Mouse (Mus musculus) Patski (cell line): ENCODE data around the gene Nus1. TPM values are rescaled to one million over a fixed set of nuclear protein-coding genes. Genes with fewer than 3 reads are reported as not detected.

Source experiments
- ATAC-seq: fragments of 100-300 bp; one replicate; pipeline ENCODE4 v1.8.0; 2021
- CTCF ChIA-PET: fragments of 350-600 bp; sonication (Branson Sonifier 250); formaldehyde crosslinking; loops from one replicate; lab custom pipeline; 2022; ENCODE audit warnings: inconsistent platforms; lab: Charles Lee
- POLR2A ChIA-PET: fragments of 350-600 bp; sonication (Branson Sonifier 250); formaldehyde crosslinking; loops from one replicate; lab custom pipeline; 2022; ENCODE audit warnings: antibody characterized with exemption, inconsistent platforms; lab: Charles Lee
- DNase-seq: peaks from one replicate; pipeline ENCODE4 v3.0.0-alpha.2; 2011; ENCODE audit warnings: low read depth, low spot score
- H3K27me3 ChIP-seq: fragments of 371-371 bp; one replicate; pipeline ENCODE4 v1.5.1; 2021
- CTCF ChIP-seq: fragments of 100-300 bp; IDR thresholded peaks from one replicate; pipeline ENCODE4 v1.5.1; 2021
- in situ Hi-C: fragments of 300-500 bp; cut with MboI; formaldehyde crosslinking; loops from 3 replicates; pipeline ENCODE4 v1.11.1; 2018; ENCODE audit warnings: low pct_unique_long_range_greater_than_20kb, mixed read lengths
- polyA plus RNA-seq: library from polyadenylated mRNA; unstranded; gene quantifications from one replicate; pipeline ENCODE4 v1.2.3, GENCODE M21; 2021

Nus1 gene
- polyA plus RNA-seq, 1 experiment from 2014 or later: 58.2 TPM

DNA sequence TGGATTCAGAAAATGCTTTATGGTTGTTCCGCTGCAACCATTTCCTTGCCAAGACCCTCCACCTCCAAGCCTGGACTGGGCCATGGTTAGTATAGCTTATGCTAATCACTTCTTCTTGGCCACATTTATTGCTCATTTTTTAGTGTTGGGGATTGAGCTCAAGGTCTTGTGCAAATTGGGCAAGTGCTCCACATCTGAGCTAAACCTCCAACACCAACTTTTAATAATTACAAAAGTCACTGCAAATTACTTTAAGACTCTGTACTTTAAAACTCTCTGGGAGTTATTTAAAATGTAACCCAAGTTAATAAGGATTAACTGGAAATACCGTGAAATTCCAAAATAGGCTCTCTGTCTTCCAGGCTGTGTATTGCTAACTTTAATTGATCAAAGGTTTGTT, 9.8 kb upstream of the Nus1 start:
- no peak for TF ChIP-seq CTCF
- DNase-seq (no peak), ATAC-seq (no peak)
- in situ Hi-C loops: loop anchor here (25.0 kb wide), 1 partner anchor 905 kb away; no protein-coding TSS in a partner anchor
- ChIA-PET POLR2A (no interaction called here), CTCF (no interaction called here)
- peaks cover 60% of the 10 kb centered on the region for H3K27me3 ChIP-seq

DNA sequence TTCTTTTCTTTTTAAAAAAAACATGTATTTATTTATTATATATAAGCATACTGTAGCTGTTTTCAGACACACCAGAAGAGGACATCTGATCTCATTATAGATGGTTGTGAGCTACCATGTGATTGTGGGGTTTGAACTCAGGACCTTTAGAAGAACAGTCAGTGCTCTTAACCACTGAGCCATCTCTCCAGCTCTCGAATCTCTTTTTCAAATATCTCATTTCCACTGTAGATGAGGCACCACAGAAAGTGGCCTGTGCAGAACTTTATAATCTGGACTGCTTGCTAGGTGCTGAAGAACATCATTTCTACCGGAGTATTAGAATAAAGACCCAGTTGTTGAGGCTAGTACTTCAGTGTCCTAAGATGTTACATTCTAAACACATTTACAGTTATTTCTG, 2.3 kb upstream of the Nus1 start:
- peaks cover 12% of the 10 kb centered on the region for H3K27me3 ChIP-seq
- ChIA-PET POLR2A (no interaction called here), CTCF (no interaction called here)
- TF ChIP-seq CTCF: no peak
- DNase-seq: no peak
- ATAC-seq: no peak
- in situ Hi-C loops: loop anchor here (25.0 kb wide), 1 partner anchor 897 kb away; no protein-coding TSS in a partner anchor

DNA sequence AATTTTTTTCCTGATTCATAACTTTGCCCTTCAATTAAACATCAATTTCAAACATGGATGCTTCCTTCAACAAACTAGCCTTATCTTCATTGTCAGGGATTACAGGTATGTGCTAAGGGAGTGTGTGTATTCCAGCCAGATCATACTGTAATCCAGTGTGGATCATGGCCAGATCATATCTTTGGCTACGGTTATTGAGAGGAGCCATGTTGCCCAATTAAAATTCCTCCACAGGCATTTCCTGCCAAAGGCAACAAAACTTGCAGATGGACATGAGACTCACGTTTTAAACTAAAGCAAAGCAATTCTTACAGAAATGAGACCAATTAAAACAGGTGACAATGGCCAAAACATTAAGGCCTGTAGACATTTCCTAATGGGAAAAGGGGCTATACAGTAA, 889 bp upstream of the Nus1 start:
- ChIA-PET POLR2A (no interaction called here), CTCF (interaction anchor here (0.8 kb wide), 1 partner anchor 15 kb away, joined by 3 read pairs; no protein-coding TSS in a partner anchor)
- no peak for DNase-seq
- in situ Hi-C loops: loop anchor here (25.0 kb wide), 1 partner anchor 896 kb away; no protein-coding TSS in a partner anchor
- no peak for ATAC-seq
- no peak for TF ChIP-seq CTCF
- peaks cover 7% of the 10 kb centered on the region for H3K27me3 ChIP-seq

GRCm38 (mm10) chr10:52417998-52418860, 882 bp downstream of the Nus1 start:
- H3K27me3 ChIP-seq: no peaks in the 10 kb centered on the region
- POLR2A ChIA-PET: interaction anchor here (0.8 kb wide), 1 partner anchor 9 kb away, joined by 3 read pairs; no protein-coding TSS in a partner anchor
- CTCF ChIA-PET: interaction anchor here (0.7 to 3.0 kb wide), 5 partner anchors 10 to 38 kb away, joined by 3 to 13 read pairs (median 3); partner anchors contain the start of gene Gopc
- peak; percentile 0 for ATAC-seq
- in situ Hi-C loops: loop anchor here (25.0 kb wide), 1 partner anchor 894 kb away; no protein-coding TSS in a partner anchor
- DNase-seq: no peak
- no peak for TF ChIP-seq CTCF

DNA sequence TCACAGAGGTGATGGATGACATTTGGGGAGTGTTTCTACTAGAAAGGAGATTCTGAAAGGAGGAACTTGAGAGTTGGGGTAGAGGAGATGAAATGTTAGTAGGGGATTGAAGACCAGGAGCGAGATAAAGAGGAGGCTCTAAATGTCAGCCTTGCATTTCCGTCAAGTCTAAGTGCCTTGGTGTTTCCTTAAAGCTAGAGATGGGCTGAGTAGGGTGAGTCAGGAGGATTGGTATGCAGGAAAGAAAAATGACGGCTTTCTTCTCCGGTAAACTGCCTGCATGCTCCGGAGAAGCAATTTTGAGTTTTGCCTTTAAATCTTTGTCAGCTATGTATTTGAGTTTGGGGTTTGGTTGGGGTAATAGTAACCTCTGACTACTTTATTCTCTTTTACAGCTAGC, 1.6 kb downstream of the Nus1 start:
- in situ Hi-C loops: loop anchor here (25.0 kb wide), 1 partner anchor 893 kb away; no protein-coding TSS in a partner anchor
- ChIA-PET POLR2A (interaction anchor here (0.7 kb wide), 1 partner anchor 398 kb away, joined by 3 read pairs; no protein-coding TSS in a partner anchor), CTCF (interaction anchor here (0.7 to 3.0 kb wide), 4 partner anchors 9 to 38 kb away, joined by 3 to 13 read pairs (median 3); partner anchors contain the start of gene Gopc)
- no peak for TF ChIP-seq CTCF
- DNase-seq (no peak), ATAC-seq (no peak)
- H3K27me3 ChIP-seq: no peaks in the 10 kb centered on the region

GRCm38 (mm10) chr10:52419402-52419801, 2.1 kb downstream of the Nus1 start:
- POLR2A ChIA-PET: interaction anchor here (0.7 kb wide), 1 partner anchor 399 kb away, joined by 3 read pairs; no protein-coding TSS in a partner anchor
- no peak for TF ChIP-seq CTCF
- no peaks in the 10 kb centered on the region for H3K27me3 ChIP-seq
- CTCF ChIA-PET: interaction anchor here (0.7 to 3.0 kb wide), 4 partner anchors 9 to 39 kb away, joined by 3 to 13 read pairs (median 3); partner anchors contain the start of gene Gopc
- in situ Hi-C loops: loop anchor here (25.0 kb wide), 1 partner anchor 893 kb away; no protein-coding TSS in a partner anchor
- ATAC-seq (no peak), DNase-seq (no peak)

DNA sequence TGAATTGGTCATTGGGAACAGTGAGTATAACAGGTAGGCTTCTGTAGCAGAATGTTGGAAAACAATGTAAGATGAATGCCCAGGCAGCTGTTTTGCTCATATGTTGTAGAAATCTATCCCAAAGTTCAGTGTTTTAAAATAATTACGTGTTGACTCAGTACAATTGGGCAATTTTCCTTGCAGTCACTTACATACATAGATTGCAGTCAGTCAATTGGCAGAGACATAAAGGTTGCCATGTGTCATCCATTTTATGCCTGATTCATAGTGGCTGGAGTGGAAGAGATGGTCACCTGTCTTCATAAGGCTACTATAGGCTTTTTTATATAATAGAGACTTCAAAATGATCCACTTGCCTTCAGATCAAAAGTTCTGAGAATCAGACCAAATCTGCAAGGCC, 3.2 kb downstream of the Nus1 start:
- ChIA-PET POLR2A (interaction anchor here (0.8 kb wide), 1 partner anchor 10 kb away, joined by 3 read pairs; no protein-coding TSS in a partner anchor), CTCF (interaction anchor here (3.0 kb wide), 1 partner anchor 10 kb away, joined by 13 read pairs; no protein-coding TSS in a partner anchor)
- TF ChIP-seq CTCF: no peak
- no peaks in the 10 kb centered on the region for H3K27me3 ChIP-seq
- DNase-seq: no peak
- in situ Hi-C loops: loop anchor here (25.0 kb wide), 1 partner anchor 892 kb away; no protein-coding TSS in a partner anchor
- ATAC-seq: no peak

DNA sequence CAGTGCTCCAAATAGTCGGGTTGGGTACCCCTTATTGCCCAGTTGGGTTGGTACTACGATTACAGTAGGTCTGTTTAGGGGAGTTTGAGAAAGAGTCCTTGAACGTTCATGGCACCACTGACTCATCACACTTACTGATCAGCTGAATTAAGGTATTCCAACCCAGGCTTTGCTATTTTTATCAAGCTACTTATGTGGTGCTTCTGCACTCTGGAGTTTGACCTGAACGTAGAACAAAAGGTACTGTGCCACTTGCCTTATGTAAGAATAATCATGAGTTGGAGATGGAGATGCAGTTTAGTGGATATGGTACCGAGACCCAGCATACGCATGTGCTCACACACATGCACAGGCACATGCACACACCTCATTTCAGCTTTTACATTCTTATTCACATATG, 4.4 kb downstream of the Nus1 start:
- ChIA-PET CTCF (no interaction called here), POLR2A (no interaction called here)
- DNase-seq: no peak
- TF ChIP-seq CTCF: no peak
- H3K27me3 ChIP-seq: no peaks in the 10 kb centered on the region
- no peak for ATAC-seq
- in situ Hi-C loops: loop anchor here (25.0 kb wide), 1 partner anchor 891 kb away; no protein-coding TSS in a partner anchor

GRCm38 (mm10) chr10:52423097-52423496, 5.8 kb downstream of the Nus1 start:
- no peaks in the 10 kb centered on the region for H3K27me3 ChIP-seq
- in situ Hi-C loops: loop anchor here (25.0 kb wide), 1 partner anchor 889 kb away; no protein-coding TSS in a partner anchor
- ATAC-seq (no peak), DNase-seq (no peak)
- CTCF ChIA-PET: interaction anchor here (1.1 to 1.4 kb wide), 4 partner anchors 10 to 17 kb away, joined by 3 read pairs; no protein-coding TSS in a partner anchor
- TF ChIP-seq CTCF: peak; percentile 47
- POLR2A ChIA-PET: no interaction called here

- ChIA-PET POLR2A (no interaction called here), CTCF (interaction anchor here (0.8 kb wide), 1 partner anchor 10 kb away, joined by 4 read pairs; no protein-coding TSS in a partner anchor)
- H3K27me3 ChIP-seq: no peaks in the 10 kb centered on the region
- no peak for DNase-seq
- in situ Hi-C loops: no loop called here
- TF ChIP-seq CTCF: no peak
- no peak for ATAC-seq
Observed at GRCm38 (mm10) chr10:52426314-52426980, 9.1 kb downstream of the Nus1 start.
